Comparison of ENCODE assay signal across 8 mouse cellular contexts in the genomic region with DNA sequence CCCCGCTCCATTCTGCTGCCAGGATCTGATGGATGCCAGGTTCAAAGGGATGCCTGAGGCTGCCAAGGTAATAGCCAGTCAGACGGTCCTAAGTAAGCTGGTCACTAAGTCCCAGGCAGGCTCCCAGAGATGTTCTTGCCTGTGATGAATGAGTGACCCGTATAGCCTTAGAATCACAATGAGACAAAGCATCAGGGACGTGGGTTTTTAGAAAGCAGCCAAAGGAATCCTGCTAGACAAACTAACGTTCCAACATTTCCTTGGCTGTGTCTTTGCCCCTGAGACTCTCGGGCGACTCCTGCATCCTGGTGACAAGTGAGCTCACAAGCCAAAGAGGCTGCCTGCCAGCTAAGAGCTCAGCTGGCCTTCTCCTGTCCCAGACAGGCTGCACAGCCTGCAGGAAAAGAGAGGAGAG. TPM values are rescaled to one million over a fixed set of nuclear protein-coding genes. Genes with fewer than 3 reads are reported as not detected.
DNase-seq lines count a peak whose midpoint lies in the region; ATAC-seq and TF ChIP-seq lines count a peak whose summit lies in the region.

No protein-coding gene starts in this region.

- no peak overlapping the region for H3K9ac ChIP-seq in hindbrain, embryonic 13.5 days

- WGBS in hindbrain, embryonic 13.5 days, result 49% methylated on average over 7 of the region's 7 CpGs
- WGBS in hindbrain, embryonic 10.5 days, result 72% methylated on average over 7 of the region's 7 CpGs

- intact Hi-C loops in gastrocnemius, postnatal 14 days (cut with DNase I; ENCODE audit: low total_unique reads), result no loop called here

- no peak for TF ChIP-seq CTCF in brain, embryonic 14.5 days (IDR thresholded peaks at IDR 0.05; ENCODE audit: borderline replicate concordance, extremely low read depth, insufficient read depth, insufficient read length)

- peaks cover 46% of the 10 kb centered on the region for H3K36me3 ChIP-seq in hindbrain, embryonic 13.5 days
- peaks cover 85% of the 10 kb centered on the region for H3K36me3 ChIP-seq in hindbrain, embryonic 10.5 days

- H3K9me3 ChIP-seq in hindbrain, embryonic 13.5 days, result no peaks in the 10 kb centered on the region
- no peaks in the 10 kb centered on the region for H3K9me3 ChIP-seq in hindbrain, embryonic 10.5 days

- H3K4me3 ChIP-seq in hindbrain, embryonic 13.5 days, result no peak overlapping the region
- H3K4me3 ChIP-seq in hindbrain, embryonic 10.5 days, result no peak overlapping the region

- peak; percentile 70 for ATAC-seq in hindbrain, embryonic 13.5 days (ENCODE audit: low FRiP score)
- no peak for ATAC-seq in megakaryocyte, adult 5-6 weeks (ENCODE audit: poor library complexity, severe bottlenecking)

- H3K4me1 ChIP-seq in hindbrain, embryonic 13.5 days (replicated peaks), result peaks cover 59% of the 10 kb centered on the region
- H3K4me1 ChIP-seq in hindbrain, embryonic 10.5 days (replicated peaks), result peaks cover 7% of the 10 kb centered on the region

- no peak for TF ChIP-seq POLR2A in brain, embryonic 14.5 days (IDR thresholded peaks at IDR 0.05; ENCODE audit: borderline replicate concordance, extremely low read depth, insufficient read depth, insufficient read length, poor library complexity, severe bottlenecking)

- no peak overlapping the region for H3K4me2 ChIP-seq in hindbrain, embryonic 13.5 days

- H3K27ac ChIP-seq in hindbrain, embryonic 13.5 days, result peak overlapping the region; percentile 55
- H3K27ac ChIP-seq in hindbrain, embryonic 10.5 days, result no peak overlapping the region

- H3K27me3 ChIP-seq in hindbrain, embryonic 13.5 days, result no peaks in the 10 kb centered on the region
- H3K27me3 ChIP-seq in hindbrain, embryonic 10.5 days (ENCODE audit: insufficient read depth, poor library complexity, severe bottlenecking), result no peaks in the 10 kb centered on the region

- DNase-seq in hindbrain, embryonic 10.5 days (ENCODE audit: low spot score), result no peak
- DNase-seq in brain, embryonic 14.5 days (ENCODE audit: low read depth), result peak; percentile 77
- DNase-seq in gastrocnemius, postnatal 14 days, result peak; percentile 73
- peak; percentile 35 to 52 for DNase-seq in kidney, postnatal 36 days
- DNase-seq in retina, postnatal 1 day, result no peak
- DNase-seq in ovary, postnatal 14 days (ENCODE audit: low spot score), result no peak

RNA-seq across cellular contexts. Expression of gene Pfkfb3, which starts 59.0 kb away (rescaled TPM):
- 27.3 and 27.5 TPM in 2 replicates for polyA plus RNA-seq in hindbrain, embryonic 13.5 days (2015; fragmentation: Nextera tagmentation; extraction: Ambion mirVana)
- 14.8 and 15.4 TPM in 2 replicates for polyA plus RNA-seq in hindbrain, embryonic 10.5 days (2016; fragmentation: Nextera tagmentation; extraction: Ambion mirVana)
- polyA plus RNA-seq in brain, embryonic 14.5 days (2012; rRNA removed), result 42.1 and 48.0 TPM in 2 replicates
- 10 to 100 TPM; 14.9 to 20.5 TPM for total RNA-seq in gastrocnemius, postnatal 14 days (2021)
- 24.5 and 31.3 TPM in 2 replicates for total RNA-seq in megakaryocyte, adult 5-6 weeks (2015)
- total RNA-seq in megakaryocyte, adult 5-6 weeks (2017), result 22.1 and 23.0 TPM in 2 replicates

Comparison
In these comparisons a context has a peak if more than half of its experiments do, and no peak if none do; other contexts are left out.
1. DNase-seq: peak in brain, embryonic 14.5 days (single experiment), gastrocnemius, postnatal 14 days (single experiment) and kidney, postnatal 36 days (2 of 2); none in hindbrain, embryonic 10.5 days (single experiment), retina, postnatal 1 day (single experiment) and ovary, postnatal 14 days (single experiment).